Mouse (Mus musculus): ENCODE results near the gene Slc25a36.

- TF ChIP-seq CTCF (IDR thresholded peaks at IDR 0.05; ENCODE audit: low read depth, low read length) (no peak), GATA1 (IDR thresholded peaks at IDR 0.05; ENCODE audit: borderline replicate concordance, low read length) (no peak), TAL1 (conservative IDR thresholded peaks at IDR 0.05; ENCODE audit: low read depth, low read length) (no peak)
Observed at GRCm38 (mm10) chr9:97096180-97096579, 14.8 kb downstream of the Slc25a36 start.
